Mouse (Mus musculus): ENCODE measurements around the gene BC049715.

- TF ChIP-seq POLR2A (IDR thresholded peaks at IDR 0.05; ENCODE audit: extremely low read depth, insufficient read depth, low read length) (no peak), CTCF (IDR thresholded peaks at IDR 0.05; ENCODE audit: low read depth, low read length) (no peak)
These were observed 24.9 kb downstream of the BC049715 start for GRCm38 (mm10) chr6:136852348-136852747.
